Mouse (Mus musculus) megakaryocyte, embryonic 14.5 days (primary cell): Measurements from ENCODE around the gene Zfand2a. TPM values are rescaled to one million over a fixed set of nuclear protein-coding genes. Genes with fewer than 3 reads are reported as not detected.

Source experiments
- H3K27me3 ChIP-seq: replicated peaks from 2 replicates; pipeline ENCODE3; 2012; ENCODE audit warnings: inconsistent platforms
- H3K36me3 ChIP-seq: replicated peaks from 2 replicates; pipeline ENCODE3; 2012; ENCODE audit warnings: low read length, inconsistent platforms, mixed read lengths
- H3K4me1 ChIP-seq: 2 replicates; pipeline ENCODE4 v1.6.1; 2012; ENCODE audit warnings: inconsistent platforms
- H3K4me3 ChIP-seq: replicated peaks from 2 replicates; pipeline ENCODE3; 2012; ENCODE audit warnings: moderate library complexity, mild to moderate bottlenecking, inconsistent platforms
- H3K9me3 ChIP-seq: 2 replicates; pipeline ENCODE4 v1.6.1; 2012; ENCODE audit warnings: inconsistent platforms
- FLI1 ChIP-seq: IDR thresholded peaks from 2 replicates; pipeline ENCODE4 v1.6.1; 2012; ENCODE audit warnings: low read length, inconsistent platforms, mixed read lengths
- GATA1 ChIP-seq: IDR thresholded peaks from 3 replicates; pipeline ENCODE4 v1.6.1; 2012; ENCODE audit warnings: mixed read lengths, low read length, inconsistent platforms, borderline replicate concordance
- polyA plus RNA-seq: library from polyadenylated mRNA; stranded (reverse); fragments of >175 nt; gene quantifications from 2 replicates; pipeline ENCODE4 v1.2.3, GENCODE M21; 2012; ENCODE audit warnings: low replicate concordance; ENCODE audit not compliant: insufficient read depth

Gene Zfand2a
- polyA plus RNA-seq, 1 experiment = 3.6 TPM

- no peaks in the 10 kb centered on the region for H3K27me3 ChIP-seq
- TF ChIP-seq FLI1 = no peak
- TF ChIP-seq GATA1 = no peak
- no peak overlapping the region for H3K4me3 ChIP-seq
- H3K9me3 ChIP-seq = no peaks in the 10 kb centered on the region
- H3K4me1 ChIP-seq = peaks cover 3% of the 10 kb centered on the region; the same call in 1 of the 2 replicates
- peaks cover 96% of the 10 kb centered on the region for H3K36me3 ChIP-seq
These were observed 9.6 kb downstream of the Zfand2a start for GRCm38 (mm10) chr5:139474741-139475140.

- H3K4me3 ChIP-seq = no peak overlapping the region
- H3K4me1 ChIP-seq = peaks cover 47% of the 10 kb centered on the region
- peaks cover 32% of the 10 kb centered on the region for H3K36me3 ChIP-seq
- TF ChIP-seq FLI1 (no peak), GATA1 (no peak)
- no peaks in the 10 kb centered on the region for H3K9me3 ChIP-seq
- no peaks in the 10 kb centered on the region for H3K27me3 ChIP-seq
These were observed 16.4 kb downstream of the Zfand2a start for GRCm38 (mm10) chr5:139467998-139468397.

- TF ChIP-seq FLI1 = no peak
- TF ChIP-seq GATA1 = no peak
- peaks cover 20% of the 10 kb centered on the region for H3K36me3 ChIP-seq
- peaks cover 47% of the 10 kb centered on the region for H3K4me1 ChIP-seq
- H3K4me3 ChIP-seq = no peak overlapping the region
- no peaks in the 10 kb centered on the region for H3K27me3 ChIP-seq
- no peaks in the 10 kb centered on the region for H3K9me3 ChIP-seq
These were observed 17.5 kb downstream of the Zfand2a start for GRCm38 (mm10) chr5:139466801-139467200.

- Histone ChIP-seq H3K4me1 (peaks cover 47% of the 10 kb centered on the region), H3K27me3 (no peaks in the 10 kb centered on the region), H3K4me3 (no peak overlapping the region), H3K36me3 (peaks cover 15% of the 10 kb centered on the region), H3K9me3 (no peaks in the 10 kb centered on the region)
- TF ChIP-seq GATA1 (no peak), FLI1 (no peak)
These were observed 18.0 kb downstream of the Zfand2a start for GRCm38 (mm10) chr5:139466373-139466772.

DNA sequence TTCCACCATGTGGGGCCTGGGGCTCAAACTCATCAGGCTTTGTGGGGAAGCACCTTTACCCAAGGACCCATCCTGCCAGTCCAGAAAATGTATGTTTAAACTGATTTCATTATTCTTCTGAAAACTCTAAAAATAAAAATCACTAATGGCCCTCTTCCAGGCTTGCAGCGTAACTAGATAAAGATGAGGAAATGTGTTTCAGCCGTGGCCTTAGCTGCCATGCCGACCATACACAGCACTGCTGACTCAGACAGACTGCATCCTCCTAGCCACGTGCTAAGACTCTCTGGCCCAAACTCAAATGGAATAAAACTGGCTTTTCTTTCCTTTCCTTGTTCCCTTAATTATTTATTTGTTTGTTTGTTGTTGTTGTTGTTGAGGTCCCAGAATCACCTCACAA is 19.5 kb downstream of the Zfand2a start:
- Histone ChIP-seq H3K4me3 (no peak overlapping the region), H3K9me3 (no peaks in the 10 kb centered on the region), H3K36me3 (peaks cover 4% of the 10 kb centered on the region), H3K4me1 (peaks cover 60% of the 10 kb centered on the region), H3K27me3 (no peaks in the 10 kb centered on the region)
- TF ChIP-seq FLI1 (no peak), GATA1 (no peak)

DNA sequence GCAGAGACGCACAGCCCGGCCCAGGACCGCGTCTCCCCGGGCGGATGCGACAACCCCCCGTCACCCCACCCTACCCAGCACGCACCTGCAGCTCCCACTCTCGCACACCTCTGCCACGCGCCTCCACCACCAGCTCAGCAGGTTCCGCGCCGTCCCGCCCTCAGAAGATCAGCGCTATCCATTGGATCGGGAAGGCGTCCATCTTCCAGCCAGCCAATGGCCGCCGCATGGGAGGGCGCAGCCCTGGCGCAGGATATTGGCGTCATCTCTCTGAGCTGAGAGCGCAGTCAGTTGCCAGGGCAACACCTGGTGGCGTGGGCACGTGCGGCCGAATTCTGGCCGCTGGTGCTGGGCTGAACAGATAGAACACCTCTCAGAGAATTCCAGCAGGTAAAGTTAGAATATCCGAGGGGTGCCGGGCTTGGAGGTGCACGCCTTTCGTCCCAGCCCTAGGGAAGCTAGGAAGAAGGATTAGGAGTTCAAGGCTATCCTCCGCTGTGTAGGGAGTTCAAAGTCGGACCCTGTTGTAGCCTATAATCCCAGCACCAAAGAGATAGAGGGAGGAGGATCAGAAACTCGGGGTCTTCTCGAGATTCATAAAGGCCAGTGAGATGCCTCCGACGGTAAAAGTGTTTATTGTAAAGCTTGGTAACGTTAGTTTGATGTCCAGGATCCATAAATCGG is 23.8 kb downstream of the Zfand2a start, which contains the start of gene 3110082I17Rik:
TSS of gene 3110082I17Rik (minus strand) at position 144 of the 684 bp plus-strand sequence.
- H3K4me3 ChIP-seq = peak within 1 kb of the TSS; percentile 98
- no peaks in the 10 kb centered on the region for H3K9me3 ChIP-seq
- no peaks in the 10 kb centered on the region for H3K27me3 ChIP-seq
- H3K4me1 ChIP-seq = peaks cover 67% of the 10 kb centered on the region
- TF ChIP-seq FLI1 (0 out of 2 replicates have a peak, but pooled peaks have one; percentile 19), GATA1 (no peak)
- peaks cover 11% of the 10 kb centered on the region for H3K36me3 ChIP-seq

- TF ChIP-seq GATA1 = no peak
- no peak for TF ChIP-seq FLI1
- Histone ChIP-seq H3K4me1 (peaks cover 67% of the 10 kb centered on the region), H3K27me3 (no peaks in the 10 kb centered on the region), H3K36me3 (peaks cover 16% of the 10 kb centered on the region), H3K9me3 (no peaks in the 10 kb centered on the region), H3K4me3 (peak overlapping the region; percentile 98)
These were observed 24.4 kb downstream of the Zfand2a start for GRCm38 (mm10) chr5:139459938-139460337.

DNA sequence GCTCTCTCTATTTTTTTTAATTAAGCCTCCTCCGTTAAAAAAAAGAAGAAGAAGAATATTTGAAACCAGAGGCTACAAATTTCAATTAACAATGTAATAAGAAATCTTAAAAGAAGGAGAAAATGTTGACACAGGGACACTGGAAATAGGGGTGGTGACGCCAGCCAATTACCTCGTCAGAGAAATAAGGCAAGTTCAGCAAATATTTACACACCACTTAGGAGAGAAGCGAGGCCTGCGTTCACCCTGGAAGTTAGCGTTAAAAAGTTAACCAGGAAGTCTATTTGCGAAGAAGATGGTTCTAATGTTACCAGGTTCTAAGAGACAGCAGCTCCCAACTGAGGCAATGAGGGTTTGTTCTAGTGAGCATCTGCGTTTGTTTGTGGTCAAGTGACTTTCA is 27.1 kb downstream of the Zfand2a start:
- Histone ChIP-seq H3K27me3 (no peaks in the 10 kb centered on the region), H3K36me3 (peaks cover 40% of the 10 kb centered on the region), H3K4me3 (no peak overlapping the region), H3K9me3 (no peaks in the 10 kb centered on the region), H3K4me1 (peaks cover 80% of the 10 kb centered on the region)
- TF ChIP-seq GATA1 (no peak), FLI1 (no peak)

DNA sequence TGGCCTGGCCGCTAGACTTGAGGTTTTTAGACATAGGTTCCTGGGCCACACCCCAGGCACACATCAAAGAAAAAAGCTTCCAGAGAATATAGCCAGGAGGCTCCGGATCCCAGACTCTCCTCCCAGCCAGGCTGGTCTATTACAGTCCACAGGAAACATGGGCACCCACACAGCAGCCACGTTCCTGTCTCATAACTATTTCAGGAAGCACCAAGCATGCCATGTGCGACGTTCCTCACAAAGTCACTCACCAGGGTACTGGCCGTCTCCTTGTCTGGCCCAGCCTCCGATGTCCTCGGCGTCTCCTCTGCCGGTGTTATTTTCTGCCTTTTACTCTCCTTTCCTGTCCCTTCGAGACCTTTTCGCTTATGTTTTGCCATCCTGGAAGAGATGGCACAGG is 29.2 kb downstream of the Zfand2a start:
- H3K36me3 ChIP-seq = peaks cover 54% of the 10 kb centered on the region
- peaks cover 85% of the 10 kb centered on the region for H3K4me1 ChIP-seq
- peak overlapping the region; percentile 69 for H3K4me3 ChIP-seq
- H3K9me3 ChIP-seq = no peaks in the 10 kb centered on the region
- no peaks in the 10 kb centered on the region for H3K27me3 ChIP-seq
- TF ChIP-seq FLI1 (no peak), GATA1 (no peak)

GRCm38 (mm10) chr5:139453031-139453430 is 31.3 kb downstream of the Zfand2a start:
- TF ChIP-seq GATA1 = no peak
- no peak for TF ChIP-seq FLI1
- Histone ChIP-seq H3K4me3 (no peak overlapping the region), H3K9me3 (no peaks in the 10 kb centered on the region), H3K27me3 (no peaks in the 10 kb centered on the region), H3K36me3 (peaks cover 54% of the 10 kb centered on the region), H3K4me1 (peaks cover 87% of the 10 kb centered on the region)
